Mouse (Mus musculus) erythroblast, embryonic 14.5 days (primary cell): ENCODE results near the gene Aif1.

Experiments
- GATA1 ChIP-seq: IDR thresholded peaks from 2 replicates; pipeline ENCODE4 v1.6.1; 2012; ENCODE audit warnings: low read length, inconsistent platforms, mixed read lengths
- TAL1 ChIP-seq: IDR thresholded peaks from 3 replicates; pipeline ENCODE4 v1.6.1; 2012; ENCODE audit warnings: low read length, inconsistent platforms, mixed read lengths

DNA sequence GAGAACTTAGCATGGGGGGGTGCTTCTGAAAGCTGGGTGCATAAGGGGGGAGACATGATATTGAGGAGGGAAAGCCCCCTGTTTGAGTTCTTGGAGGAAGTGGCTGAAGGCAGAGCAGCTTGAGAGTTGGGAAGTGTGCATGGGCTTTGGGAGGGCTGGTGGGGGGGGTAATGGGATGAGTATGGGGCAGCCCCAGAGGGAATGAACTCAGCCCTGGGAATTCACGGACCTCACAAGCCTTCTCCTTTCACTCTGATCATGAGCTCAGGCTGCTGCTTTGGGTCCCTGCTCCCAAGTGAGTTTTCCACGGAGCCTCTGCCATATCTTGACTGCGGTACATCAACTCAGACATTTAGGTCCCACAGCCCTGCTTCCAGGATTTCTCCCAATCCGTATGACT, 26.6 kb upstream of the Aif1 start:
- TF ChIP-seq GATA1 (no peak), TAL1 (no peak)
